Mouse (Mus musculus): ENCODE data around the gene 4930469K13Rik.

- TF ChIP-seq CTCF (IDR thresholded peaks at IDR 0.05 in 2 of 3, conservative IDR thresholded peaks at IDR 0.05 in 1 of 3; ENCODE audit: control insufficient read depth in 1 of 3, insufficient read depth in 1 of 3, low read depth in 2 of 3, low read length in 3 of 3, poor library complexity in 1 of 3, severe bottlenecking in 1 of 3): no peak
- TF ChIP-seq MAZ (IDR thresholded peaks at IDR 0.05; ENCODE audit: low read depth, low read length): peak; percentile 56; the same call in 1 of the 2 replicates
- TF ChIP-seq MAFK (IDR thresholded peaks at IDR 0.05; ENCODE audit: borderline replicate concordance, low read depth, low read length): no peak
- no peak for TF ChIP-seq EP300 (IDR thresholded peaks at IDR 0.05; ENCODE audit: low read depth in 1 of 2, low read length in 2 of 2)
- TF ChIP-seq JUND (IDR thresholded peaks at IDR 0.05; ENCODE audit: low read depth, low read length): no peak
- TF ChIP-seq NELFE (IDR thresholded peaks at IDR 0.05; ENCODE audit: low read depth, low read length): 0 out of 2 replicates have a peak, but pooled peaks have one; percentile 9
- TF ChIP-seq E2F4 (IDR thresholded peaks at IDR 0.05; ENCODE audit: borderline replicate concordance, low read depth, low read length): no peak
- TF ChIP-seq USF2 (IDR thresholded peaks at IDR 0.05; ENCODE audit: borderline replicate concordance in 1 of 2, insufficient read depth in 1 of 2, low read depth in 1 of 2, low read length in 2 of 2): no peak
- no peak for TF ChIP-seq HCFC1 (IDR thresholded peaks at IDR 0.05; ENCODE audit: low read depth, low read length)
- no peak for TF ChIP-seq POLR2AphosphoS2 (IDR thresholded peaks at IDR 0.05; ENCODE audit: low read length)
- no peak for TF ChIP-seq NRF1 (IDR thresholded peaks at IDR 0.05; ENCODE audit: insufficient read depth, low read depth, low read length, poor library complexity, severe bottlenecking)
These were observed 166.4 kb downstream of the 4930469K13Rik start for GRCm38 (mm10) chr11:33931836-33932385.

Measured in MEL (cell line).